Mouse (Mus musculus) ES-CJ7 (cell line): ENCODE data around the gene Rab34.

Experiments
- DNase-seq: peaks from one replicate; pipeline ENCODE4 v3.0.0; 2011; ENCODE audit warnings: low read depth, low spot score

Gene Rab34

GRCm38 (mm10) chr11:78164924-78165760, 23.1 kb upstream of the Rab34 start, which contains the start of gene Traf4:
Gene Traf4, minus strand, starts transcription at chr11:78165589.
- DNase-seq, result peak; percentile 87

GRCm38 (mm10) chr11:78165761-78166109, 22.5 kb upstream of the Rab34 start:
- no peak for DNase-seq

- DNase-seq, result no peak
Observed at GRCm38 (mm10) chr11:78166161-78166560, 22.1 kb upstream of the Rab34 start.

GRCm38 (mm10) chr11:78166640-78167039, 21.6 kb upstream of the Rab34 start:
- no peak for DNase-seq

- DNase-seq, result no peak
Observed at GRCm38 (mm10) chr11:78167257-78167959, 20.8 kb upstream of the Rab34 start.

GRCm38 (mm10) chr11:78168541-78169468, 19.4 kb upstream of the Rab34 start:
- peak; percentile 74 for DNase-seq

GRCm38 (mm10) chr11:78170306-78170705, 17.9 kb upstream of the Rab34 start:
- no peak for DNase-seq

- peak; percentile 85 for DNase-seq
Observed at GRCm38 (mm10) chr11:78171328-78171727, 16.9 kb upstream of the Rab34 start.

- DNase-seq, result peak; percentile 73
Observed at GRCm38 (mm10) chr11:78172034-78172747, 16.0 kb upstream of the Rab34 start.

- no peak for DNase-seq
Observed at GRCm38 (mm10) chr11:78172748-78173383, 15.4 kb upstream of the Rab34 start.

- no peak for DNase-seq
Observed at GRCm38 (mm10) chr11:78174506-78174905, 13.7 kb upstream of the Rab34 start.

- DNase-seq, result no peak
Observed at GRCm38 (mm10) chr11:78175771-78176401, 12.3 kb upstream of the Rab34 start.

- DNase-seq, result peak; percentile 89
Observed at GRCm38 (mm10) chr11:78176402-78176862, 11.8 kb upstream of the Rab34 start, which contains the start of the genes Nek8 and Tlcd1. Gene Nek8, minus strand, starts transcription at chr11:78176675. Gene Tlcd1, plus strand, starts transcription at chr11:78176711.

- no peak for DNase-seq
Observed at GRCm38 (mm10) chr11:78176905-78177331, 11.3 kb upstream of the Rab34 start.

GRCm38 (mm10) chr11:78177437-78177836, 10.8 kb upstream of the Rab34 start:
- no peak for DNase-seq

GRCm38 (mm10) chr11:78177903-78178858, 10.0 kb upstream of the Rab34 start:
- DNase-seq, result peak; percentile 95

- peak; percentile 90 for DNase-seq
Observed at GRCm38 (mm10) chr11:78178859-78179437, 9.3 kb upstream of the Rab34 start.

- DNase-seq, result no peak
Observed at GRCm38 (mm10) chr11:78179438-78179999, 8.7 kb upstream of the Rab34 start.
